Mouse (Mus musculus): ENCODE measurements around the gene Fam204a. TPM values are rescaled to one million over a fixed set of nuclear protein-coding genes. Genes with fewer than 3 reads are reported as not detected.

Gene Fam204a
- polyA plus RNA-seq, 1 experiment from 2014 or later: 62.5 TPM

DNA sequence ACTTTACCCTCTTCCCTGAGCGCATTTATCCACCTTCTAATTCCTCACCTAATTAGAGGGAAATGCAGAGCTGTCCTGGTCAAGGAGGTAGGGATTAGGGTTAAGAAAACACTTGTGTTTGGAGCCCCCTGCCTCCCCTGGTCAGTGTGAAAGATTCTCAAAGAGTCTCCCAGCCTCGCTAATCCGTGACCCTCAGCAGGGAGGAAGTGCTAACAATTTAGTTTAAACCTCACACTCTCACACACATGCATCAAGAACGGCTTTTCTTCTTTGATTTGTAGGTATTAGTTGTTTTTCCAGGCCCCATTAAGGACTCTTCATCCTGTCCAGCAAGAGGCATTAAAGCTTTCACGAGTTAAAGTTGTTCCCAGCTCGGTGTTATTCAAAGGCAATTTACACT is 66.7 kb downstream of the Fam204a start:
- Histone ChIP-seq H3K27me3 (replicated peaks) (peaks cover 8% of the 10 kb centered on the region), H3K36me3 (no peaks in the 10 kb centered on the region), H3K4me2 (no peak overlapping the region), H3K4me3 (replicated peaks) (no peak overlapping the region), H3K27ac (replicated peaks) (no peak overlapping the region), H3K4me1 (no peaks in the 10 kb centered on the region), H3K9me3 (replicated peaks) (no peaks in the 10 kb centered on the region), H3K9ac (replicated peaks) (no peak overlapping the region)
- 15% methylated on average over 6 of the region's 6 CpGs for WGBS
- no peak for ATAC-seq (ENCODE audit: low FRiP score)

GRCm38 (mm10) chr19:60155266-60155665 is 71.2 kb downstream of the Fam204a start:
- Histone ChIP-seq H3K27ac (replicated peaks) (no peak overlapping the region), H3K4me3 (replicated peaks) (no peak overlapping the region), H3K9me3 (replicated peaks) (no peaks in the 10 kb centered on the region), H3K4me2 (no peak overlapping the region), H3K4me1 (no peaks in the 10 kb centered on the region), H3K9ac (replicated peaks) (no peak overlapping the region), H3K36me3 (no peaks in the 10 kb centered on the region), H3K27me3 (replicated peaks) (peaks cover 14% of the 10 kb centered on the region)
- 79% methylated on average over 5 of the region's 5 CpGs for WGBS
- no peak for ATAC-seq (ENCODE audit: low FRiP score)

DNA sequence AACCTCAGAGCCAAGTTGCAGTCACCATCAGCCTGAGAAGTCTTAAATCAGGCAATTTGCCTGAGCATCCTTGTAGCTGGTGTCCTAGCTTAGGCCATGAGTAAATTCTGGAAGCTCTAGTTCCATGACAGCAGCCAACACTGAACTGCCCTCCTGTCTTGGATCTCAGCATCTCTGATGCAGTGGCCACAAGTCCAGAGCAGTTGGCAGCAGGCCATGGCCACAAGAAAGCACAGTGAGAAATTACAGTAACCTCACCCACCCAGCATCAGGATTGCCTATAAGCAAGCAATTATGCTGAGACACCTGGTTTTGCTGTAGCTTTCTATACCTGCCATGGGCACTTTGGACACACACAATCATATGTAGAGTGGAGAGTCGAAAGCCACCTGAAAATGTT is 73.4 kb downstream of the Fam204a start:
- H3K4me1 ChIP-seq: peaks cover 12% of the 10 kb centered on the region
- no peak overlapping the region for H3K9ac ChIP-seq (replicated peaks)
- no peak for ATAC-seq (ENCODE audit: low FRiP score)
- H3K4me2 ChIP-seq: no peak overlapping the region
- H3K27me3 ChIP-seq (replicated peaks): peaks cover 19% of the 10 kb centered on the region
- no peak overlapping the region for H3K4me3 ChIP-seq (replicated peaks)
- H3K27ac ChIP-seq (replicated peaks): no peak overlapping the region
- no peaks in the 10 kb centered on the region for H3K36me3 ChIP-seq
- H3K9me3 ChIP-seq (replicated peaks): no peaks in the 10 kb centered on the region
- 95% methylated on average over 1 of the region's 1 CpGs for WGBS

DNA sequence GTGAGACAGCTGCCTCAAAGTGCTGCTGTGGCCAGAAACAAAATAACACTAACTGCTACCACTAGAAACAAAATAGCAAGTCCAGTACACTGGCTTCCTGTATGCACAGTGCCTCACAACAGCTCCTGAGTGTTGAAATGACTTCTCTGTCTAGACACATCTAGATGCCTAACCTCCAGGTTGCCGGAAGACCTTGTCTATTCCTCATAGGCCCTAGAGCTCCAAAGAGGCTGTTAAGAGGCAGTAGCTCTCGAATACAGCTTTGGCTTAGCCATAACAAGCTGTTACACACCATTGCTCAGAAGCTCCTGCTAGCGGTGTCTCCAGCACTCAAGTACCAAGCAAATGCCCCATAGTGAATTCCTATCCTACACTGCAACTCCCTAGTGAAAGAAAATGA is 76.4 kb downstream of the Fam204a start:
- Histone ChIP-seq H3K27me3 (replicated peaks) (peaks cover 45% of the 10 kb centered on the region), H3K4me2 (no peak overlapping the region), H3K4me3 (replicated peaks) (no peak overlapping the region), H3K9me3 (replicated peaks) (no peaks in the 10 kb centered on the region), H3K4me1 (peaks cover 12% of the 10 kb centered on the region), H3K27ac (replicated peaks) (no peak overlapping the region), H3K9ac (replicated peaks) (no peak overlapping the region), H3K36me3 (no peaks in the 10 kb centered on the region)
- ATAC-seq (ENCODE audit: low FRiP score): no peak
- 79% methylated on average over 3 of the region's 3 CpGs for WGBS

DNA sequence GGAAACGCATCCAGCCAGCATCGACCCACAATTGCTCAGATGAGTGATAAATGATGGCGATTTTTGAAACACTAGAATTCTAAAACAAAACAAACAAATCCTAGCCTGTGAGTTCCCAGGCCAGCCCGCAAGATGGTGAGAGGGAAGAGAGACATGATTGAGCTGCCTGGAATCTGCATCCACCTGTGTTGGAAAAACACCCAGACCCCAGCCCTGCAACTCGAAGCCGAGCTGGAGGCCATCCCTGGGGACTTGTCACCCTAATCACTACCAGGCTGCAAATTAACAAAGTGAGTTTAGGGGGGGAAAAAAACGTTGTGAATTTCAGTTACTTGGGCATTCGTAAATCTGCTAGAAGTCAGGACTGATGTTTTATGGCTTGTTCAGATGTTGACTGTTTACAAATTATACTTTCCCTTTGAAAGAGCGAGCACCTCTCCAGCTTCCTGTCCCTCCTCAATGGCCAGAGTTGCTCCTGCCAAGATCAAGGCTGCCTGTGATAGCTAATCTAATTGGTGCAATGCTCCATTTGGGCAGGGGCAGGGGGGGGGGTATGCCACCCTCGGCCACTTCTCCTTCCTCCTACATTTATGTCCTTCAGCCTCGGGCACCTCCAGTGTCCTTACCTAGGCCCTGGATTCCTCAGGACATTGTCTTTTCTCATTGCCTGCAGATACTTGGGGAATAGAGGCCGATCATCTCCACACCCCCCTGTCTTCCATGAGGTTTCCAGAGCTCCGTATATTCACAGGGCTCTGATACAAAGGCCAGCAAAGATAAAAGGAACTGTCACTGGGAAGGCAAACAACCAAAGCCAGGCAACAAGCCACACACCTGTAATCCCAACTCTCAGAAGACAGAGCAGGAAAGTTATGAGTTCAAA is 77.2 kb downstream of the Fam204a start:
- ATAC-seq (ENCODE audit: low FRiP score): no peak
- no peak overlapping the region for H3K27ac ChIP-seq (replicated peaks)
- peaks cover 16% of the 10 kb centered on the region for H3K4me1 ChIP-seq
- peaks cover 48% of the 10 kb centered on the region for H3K27me3 ChIP-seq (replicated peaks)
- no peak overlapping the region for H3K4me3 ChIP-seq (replicated peaks)
- no peaks in the 10 kb centered on the region for H3K36me3 ChIP-seq
- WGBS: 22% methylated on average over 13 of the region's 13 CpGs
- peak overlapping the region; percentile 20; the same call in 1 of the 2 replicates for H3K4me2 ChIP-seq
- no peak overlapping the region for H3K9ac ChIP-seq (replicated peaks)
- no peaks in the 10 kb centered on the region for H3K9me3 ChIP-seq (replicated peaks)

Other genes starting within 250 kb of the Fam204a start
- gene Prlhr, start 241.6 kb upstream of the Fam204a start, polyA plus RNA-seq (2015; fragmentation: Nextera tagmentation; extraction: Ambion mirVana): 0.19 and 0.47 TPM in 2 replicates

Measured in neural tube, embryonic 15.5 days (tissue).